Mouse (Mus musculus) spleen, adult 2 months (tissue): ENCODE measurements around the gene Plcl1.

Experiments used
- CTCF ChIP-seq: fragments of 200-500 bp; IDR thresholded peaks from 2 replicates; pipeline ENCODE4 v1.5.1; 2011; ENCODE audit warnings: mild to moderate bottlenecking, inconsistent platforms; ENCODE audit not compliant: insufficient read depth, insufficient read length, insufficient replicate concordance; ENCODE audit errors: extremely low read depth
- POLR2A ChIP-seq: fragments of 200-500 bp; IDR thresholded peaks from 2 replicates; pipeline ENCODE4 v1.6.1; 2011; ENCODE audit warnings: low read depth, low read length, inconsistent platforms

GRCm38 (mm10) chr1:55404439-55404838, 1.3 kb upstream of the Plcl1 start:
- peak; percentile 40; the same call in 1 of the 2 replicates for TF ChIP-seq CTCF
- TF ChIP-seq POLR2A = no peak
